Mouse (Mus musculus) T-helper 1 cell (primary cell): Measurements from ENCODE around the gene Rhod.

ENCODE experiments used
- in situ Hi-C: fragments of 300-600 bp; cut with MboI, MseI; formaldehyde crosslinking; loops from one replicate; pipeline ENCODE4 v1.15.1; 2025; ENCODE audit warnings: high pct_unique_total_duplicates

The Rhod gene

DNA sequence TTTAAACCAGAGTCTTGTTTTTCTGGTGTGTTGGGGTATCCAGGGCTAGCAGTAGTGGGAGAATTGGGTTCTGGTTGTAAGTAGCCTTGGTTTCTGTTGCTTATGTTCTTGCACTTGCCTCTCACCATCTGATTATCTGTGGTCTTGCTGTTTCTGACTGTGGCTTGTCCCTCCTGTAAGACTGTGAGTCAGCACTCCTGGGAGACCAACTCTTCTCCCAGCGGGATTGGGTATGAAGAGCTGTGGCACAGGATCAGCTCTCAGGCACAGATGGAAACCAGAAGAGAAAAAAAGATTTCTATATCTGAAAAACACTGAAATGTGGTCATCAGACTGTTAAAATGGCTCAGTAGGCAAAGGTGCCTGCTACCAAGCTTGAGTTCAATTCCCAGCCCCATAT, 24.6 kb downstream of the Rhod start:
- in situ Hi-C loops: loop anchor here (5.0 kb wide), 1 partner anchor 857 kb away; no protein-coding TSS in a partner anchor

DNA sequence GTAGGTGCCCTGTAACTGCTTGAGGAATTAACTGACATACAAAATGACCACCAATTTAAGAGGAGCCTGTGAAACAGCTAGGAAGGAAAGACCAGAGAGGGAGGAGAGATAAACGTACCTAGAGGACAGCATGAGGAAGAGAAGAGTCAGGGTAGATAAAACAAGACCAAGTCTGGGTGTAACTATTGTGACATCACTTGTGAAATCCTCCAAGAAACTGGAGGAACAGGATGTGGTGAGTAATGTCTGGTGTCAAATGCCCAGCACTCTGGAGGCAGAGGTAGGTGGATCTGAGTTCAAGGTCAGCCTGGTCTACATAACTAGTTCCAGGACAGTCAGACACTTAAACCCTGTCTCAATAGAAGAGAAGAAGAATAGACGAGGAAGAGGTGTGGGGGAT, 30.2 kb downstream of the Rhod start:
- in situ Hi-C loops: no loop called here

DNA sequence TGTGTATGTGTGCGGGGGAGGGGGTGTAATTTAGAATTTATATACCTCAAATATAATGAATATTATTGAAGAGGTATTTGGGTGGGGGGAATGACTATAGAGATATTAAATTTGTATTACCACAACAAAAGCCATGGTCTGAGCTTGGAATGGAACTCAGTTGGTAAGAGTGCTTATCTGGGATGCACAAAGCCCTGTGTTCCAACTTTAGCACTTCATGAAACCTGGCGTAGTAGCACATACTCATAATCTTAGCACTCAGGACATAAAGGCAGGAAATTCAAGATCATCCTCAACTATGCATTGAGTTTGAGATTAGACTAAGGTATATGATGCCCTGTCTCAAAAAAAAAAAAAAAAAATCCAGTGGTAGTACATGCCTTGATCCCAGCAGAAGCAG, 34.4 kb downstream of the Rhod start:
- in situ Hi-C loops: no loop called here

DNA sequence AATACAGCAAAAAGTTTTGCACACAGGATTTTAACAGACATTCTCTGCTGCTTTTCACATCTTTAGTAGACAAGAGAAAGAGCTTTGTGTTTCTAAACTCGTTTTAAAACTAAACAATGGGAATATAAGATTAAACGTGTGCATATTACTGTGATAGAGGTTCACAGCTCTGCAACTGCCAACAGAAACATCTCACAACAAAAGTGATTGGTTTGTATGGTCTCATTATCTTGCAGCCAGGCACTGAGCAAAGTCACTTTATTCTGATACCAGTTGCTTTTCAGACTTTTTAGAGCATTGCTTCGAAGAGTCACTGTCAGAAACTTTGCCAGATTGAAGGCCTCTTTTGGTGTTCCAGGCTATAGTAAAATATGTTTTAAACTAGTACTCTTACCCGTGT, 40.3 kb downstream of the Rhod start:
- in situ Hi-C loops: no loop called here

DNA sequence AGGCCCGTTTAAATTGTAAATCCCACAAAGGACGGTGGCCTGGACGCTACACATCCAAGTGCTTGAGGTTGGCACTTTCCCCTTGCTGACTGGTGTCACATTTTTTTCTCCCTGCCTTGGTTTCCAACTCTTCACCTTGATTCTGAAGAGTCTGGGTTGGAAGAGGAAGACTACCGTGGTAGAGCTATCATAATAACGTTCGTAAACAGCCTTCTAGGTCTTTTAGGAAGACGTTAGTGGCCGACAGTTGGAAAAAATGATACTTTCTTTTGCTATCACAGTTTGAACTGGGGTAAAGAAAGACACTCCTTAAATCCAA, 40.6 kb downstream of the Rhod start:
- in situ Hi-C loops: no loop called here

DNA sequence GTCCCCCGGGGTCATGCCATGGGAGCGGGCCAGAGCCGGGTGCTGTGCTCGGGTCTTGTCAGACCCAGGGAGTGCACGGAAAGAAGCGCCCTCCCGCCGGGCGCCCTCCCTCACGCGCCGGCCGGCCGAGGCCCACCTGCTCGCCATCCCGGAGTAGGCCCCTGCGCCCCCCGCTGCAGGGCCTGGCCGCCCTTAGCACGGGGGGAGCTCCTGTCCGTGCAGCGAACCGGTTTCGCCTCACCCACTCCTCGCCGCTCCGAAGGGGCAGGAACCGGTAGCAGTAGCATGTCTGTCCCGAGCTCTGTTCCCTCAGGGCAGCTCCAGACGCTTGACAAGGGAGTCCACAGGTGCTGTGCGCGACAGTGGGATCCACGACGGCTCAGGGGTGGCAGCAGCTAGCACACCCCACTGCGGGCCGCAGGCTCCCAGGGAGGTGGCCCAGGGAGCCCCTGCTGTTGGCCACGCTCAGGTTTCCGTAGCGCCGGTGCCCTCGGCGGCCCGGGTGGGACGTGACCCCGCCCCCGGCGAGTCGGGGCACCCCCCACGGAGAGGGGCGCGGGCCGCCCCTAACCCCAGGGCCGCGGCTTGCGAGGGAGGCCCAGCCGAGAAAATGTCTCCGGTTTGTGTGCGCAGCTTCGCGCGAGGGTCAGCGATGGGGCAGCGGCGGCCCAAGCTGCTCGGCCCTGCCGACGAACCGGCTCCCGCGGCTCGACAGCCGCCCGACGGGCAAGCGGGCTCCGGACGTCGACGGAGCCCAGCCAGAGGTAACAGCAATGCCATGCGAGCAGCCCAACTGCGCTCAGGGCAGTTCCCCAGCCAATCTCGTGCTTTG, 41.2 kb downstream of the Rhod start, which contains the start of gene Kdm2a:
Gene Kdm2a (minus strand): TSS at position 488 of the 832 bp plus-strand sequence.
- in situ Hi-C loops: no loop called here

DNA sequence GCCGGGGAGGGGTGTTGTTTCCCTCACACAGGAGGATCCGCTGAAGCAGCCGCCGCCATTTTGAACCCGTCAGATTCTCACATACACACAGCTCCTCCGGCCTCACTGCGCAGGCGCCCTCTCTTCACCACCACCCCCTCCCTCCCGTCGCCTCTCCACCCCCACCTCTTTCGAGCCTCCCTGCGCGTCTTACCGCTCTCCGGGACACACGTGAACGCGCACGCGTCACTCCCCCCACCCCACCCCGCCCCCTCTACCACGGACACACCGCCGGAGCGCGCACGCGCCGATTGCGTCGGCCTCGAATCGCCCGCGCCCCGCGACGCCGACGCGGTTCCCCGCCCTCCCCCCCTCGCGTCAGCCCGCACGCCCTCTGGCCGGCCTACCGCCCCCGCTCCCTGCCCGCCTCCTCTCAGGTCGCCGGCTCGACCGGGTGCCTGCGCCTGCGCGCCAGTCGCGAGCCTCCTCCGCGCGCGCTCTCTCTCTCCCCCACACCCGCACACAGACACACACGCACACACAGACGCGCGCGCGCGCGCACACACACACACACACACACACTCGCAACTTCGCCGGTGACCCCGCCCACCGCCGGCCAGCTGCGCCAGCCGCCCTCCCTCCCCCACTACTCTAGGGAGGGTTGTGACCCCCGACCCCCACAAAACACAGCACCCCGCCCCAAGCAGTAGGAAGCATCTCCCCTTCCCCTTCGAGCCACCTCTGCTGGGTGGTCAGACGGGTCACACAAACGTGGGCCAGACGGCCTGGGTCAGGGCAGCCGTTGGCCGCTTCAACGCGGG, 42.0 kb downstream of the Rhod start:
- in situ Hi-C loops: no loop called here

DNA sequence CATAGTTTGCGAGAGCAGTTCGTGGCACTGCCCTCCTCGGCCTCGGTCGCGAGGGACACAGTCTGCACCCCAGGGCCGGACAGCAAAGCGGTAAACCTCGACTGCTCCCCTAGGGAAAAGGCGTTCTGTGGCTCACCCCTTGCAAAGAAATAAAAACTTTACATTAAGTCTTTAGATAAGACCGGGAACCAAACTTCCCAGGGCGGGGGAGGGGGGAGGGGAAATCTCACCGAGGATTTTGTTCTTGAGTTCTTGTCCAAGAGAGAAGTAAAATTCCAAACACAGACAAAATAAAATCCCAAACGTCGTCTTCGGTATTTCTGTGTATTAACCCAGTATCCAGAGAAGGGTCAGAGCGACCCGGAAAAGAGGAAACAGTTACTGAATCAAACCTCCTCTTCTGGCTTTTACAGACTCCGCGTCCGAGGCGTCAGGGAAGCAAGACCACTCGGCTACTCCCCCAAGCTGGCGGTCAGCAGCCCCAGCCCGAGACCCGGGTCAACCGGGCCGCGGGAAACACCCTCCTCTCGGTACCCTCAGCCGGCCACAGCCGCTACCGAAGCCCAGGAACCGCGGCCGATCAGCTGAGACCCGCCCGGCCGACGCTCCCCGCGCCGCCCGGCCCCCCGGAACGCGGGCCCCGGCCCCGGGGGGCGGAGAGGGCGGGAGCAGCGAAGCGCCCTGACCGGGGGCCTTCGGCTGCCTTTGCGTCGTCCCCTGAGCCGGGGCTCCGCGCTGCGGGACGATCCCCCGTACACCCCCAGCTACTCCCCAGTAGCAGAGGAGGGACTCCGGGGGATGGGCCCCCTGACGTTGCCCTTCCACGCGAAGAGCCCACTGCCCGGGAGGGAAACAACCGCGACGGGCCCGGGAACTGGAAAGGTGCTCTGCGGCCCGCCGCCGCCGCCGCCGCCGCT, 42.9 kb downstream of the Rhod start:
- in situ Hi-C loops: no loop called here

DNA sequence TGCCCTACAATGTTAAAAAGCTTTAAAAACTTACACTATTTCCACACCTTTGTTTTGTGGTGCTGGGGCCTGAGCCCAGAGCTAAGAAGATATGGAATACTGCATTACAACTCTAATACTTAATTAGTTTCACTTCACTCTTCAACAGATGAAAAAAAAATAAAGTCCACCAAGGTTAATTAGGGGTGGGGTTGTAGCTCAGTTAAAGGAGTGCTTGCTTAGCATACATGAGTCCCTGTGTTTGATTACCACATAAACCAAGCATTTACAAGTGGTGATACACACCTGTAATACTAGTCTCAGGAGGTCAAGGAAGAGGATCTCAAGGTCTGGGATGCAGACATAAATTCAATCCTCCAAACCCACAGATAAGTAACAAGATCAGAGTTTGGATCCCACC, 52.0 kb downstream of the Rhod start:
- in situ Hi-C loops: no loop called here

DNA sequence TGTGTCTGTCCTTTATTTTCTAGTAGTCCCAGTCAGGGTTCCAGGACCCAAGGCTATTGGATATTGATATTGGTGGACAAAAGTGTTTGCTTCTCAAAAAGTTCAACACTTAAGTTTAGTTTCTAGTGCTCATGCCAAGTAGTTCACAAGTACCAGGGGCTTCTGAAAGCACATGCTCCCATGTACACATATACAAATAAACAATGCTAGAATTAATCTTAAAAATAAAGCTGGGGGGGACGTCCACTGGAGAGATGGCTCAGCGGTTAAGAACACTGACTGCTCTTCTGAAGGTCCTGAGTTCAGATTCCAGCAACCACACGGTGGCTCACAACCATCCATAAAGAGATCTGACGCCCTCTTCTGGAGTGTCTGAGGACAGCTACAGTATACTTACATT, 54.2 kb downstream of the Rhod start:
- in situ Hi-C loops: no loop called here

DNA sequence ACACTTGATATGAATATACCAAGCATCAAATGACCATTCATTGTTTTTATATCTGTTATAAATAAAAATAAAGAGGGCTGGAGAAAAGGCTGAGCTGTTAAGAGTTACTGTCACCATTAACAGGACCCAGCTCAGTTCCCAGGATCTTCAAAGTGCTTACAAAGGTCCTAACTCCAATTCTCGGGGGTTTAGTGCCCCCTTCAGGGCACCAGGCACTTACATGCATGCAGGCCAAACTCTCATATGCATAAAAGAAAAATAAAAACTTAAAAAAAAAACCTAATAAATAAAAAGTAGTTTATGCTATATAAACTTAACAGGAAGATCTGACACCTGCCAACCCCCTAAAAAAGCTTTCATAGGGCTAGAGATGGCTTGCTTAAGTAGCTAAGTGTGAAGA, 54.9 kb downstream of the Rhod start:
- in situ Hi-C loops: loop anchor here (5.0 kb wide), 1 partner anchor 48 kb away; no protein-coding TSS in a partner anchor

DNA sequence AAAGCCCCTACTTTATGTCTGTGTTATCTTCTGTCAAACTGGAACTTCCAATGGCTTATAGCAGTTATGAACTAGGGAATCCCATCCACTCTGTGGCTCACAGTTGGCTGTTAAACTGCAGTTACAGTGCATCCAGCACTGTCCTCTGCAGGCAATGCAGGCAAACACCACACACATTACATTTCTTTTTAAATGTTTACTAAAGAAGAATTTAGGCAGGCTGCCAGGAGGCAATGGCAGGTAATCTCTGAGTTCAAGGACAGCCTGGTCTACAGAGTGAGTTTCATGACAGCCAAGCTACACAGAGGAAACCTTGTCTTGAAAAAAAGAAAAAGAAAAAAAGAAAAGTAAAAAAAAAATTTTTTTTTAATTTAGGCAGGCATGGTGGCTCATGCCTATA, 55.9 kb downstream of the Rhod start:
- in situ Hi-C loops: loop anchor here (5.0 kb wide), 1 partner anchor 49 kb away; no protein-coding TSS in a partner anchor

DNA sequence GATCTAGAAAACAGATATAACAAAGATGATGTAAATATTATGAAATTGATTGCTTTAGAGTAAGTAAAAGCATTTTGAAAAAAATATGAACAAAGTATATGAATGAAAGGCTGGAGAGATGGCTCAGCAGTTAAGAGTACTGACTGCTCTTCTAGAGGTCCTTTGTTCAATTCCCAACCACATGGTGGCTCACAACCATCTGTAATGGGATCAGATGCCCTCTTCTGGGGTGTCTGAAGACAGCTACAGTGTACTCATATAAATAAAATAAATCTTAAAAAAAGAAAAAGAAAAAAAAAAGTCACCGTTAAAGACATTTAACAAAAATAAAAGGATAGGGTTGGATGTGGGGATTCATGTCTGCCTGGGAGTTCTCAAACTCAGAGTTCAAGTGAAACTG, 56.9 kb downstream of the Rhod start:
- in situ Hi-C loops: loop anchor here (5.0 kb wide), 1 partner anchor 50 kb away; no protein-coding TSS in a partner anchor
